Mouse (Mus musculus) neural tube, embryonic 11.5 days (tissue): ENCODE measurements at regions not wholly inside any gene's neighbourhood (a gene's known extent, or its start where the extent isn't known, plus 50 kb on each side); places are given as distances from the start of the nearest gene placed in this dataset.

Experiments used
- ATAC-seq: fragments of 200-750 bp; cut with Nextera tagmentation; 2 replicates; pipeline ENCODE4 v1.8.0; 2017; ENCODE audit warnings: moderate number of reproducible peaks, mild to moderate bottlenecking, moderate TSS enrichment, moderate library complexity; ENCODE audit not compliant: insufficient read depth, low FRiP score, low TSS enrichment
- DNase-seq: peaks from one replicate; pipeline ENCODE4 v3.0.0-alpha.2; 2015; ENCODE audit warnings: low spot score
- H3K27ac ChIP-seq: fragments of 300-500 bp; sonication (generic); 2 replicates; pipeline ENCODE4 v1.5.1; 2014; ENCODE audit warnings: low read depth, mild to moderate bottlenecking, low read length
- H3K27me3 ChIP-seq: fragments of 300-500 bp; sonication (generic); 2 replicates; pipeline ENCODE4 v1.6.1; 2014; ENCODE audit warnings: mild to moderate bottlenecking, low read length, mixed read lengths; ENCODE audit not compliant: control insufficient read depth, insufficient read depth
- H3K36me3 ChIP-seq: fragments of 300-500 bp; sonication (generic); 2 replicates; pipeline ENCODE4 v1.6.1; 2014; ENCODE audit warnings: mild to moderate bottlenecking, low read length, moderate library complexity, mixed read lengths; ENCODE audit not compliant: control insufficient read depth, insufficient read depth
- H3K4me1 ChIP-seq: fragments of 300-500 bp; sonication (generic); 2 replicates; pipeline ENCODE4 v1.6.1; 2014; ENCODE audit warnings: low read length, mixed read lengths; ENCODE audit not compliant: control insufficient read depth, insufficient read depth
- H3K4me2 ChIP-seq: fragments of 300-500 bp; sonication (generic); 2 replicates; pipeline ENCODE4 v1.6.1; 2014; ENCODE audit warnings: low read depth, mild to moderate bottlenecking, moderate library complexity
- H3K4me3 ChIP-seq: fragments of 300-500 bp; sonication (generic); 2 replicates; pipeline ENCODE4 v1.5.1; 2014; ENCODE audit warnings: low read depth, low read length
- H3K9ac ChIP-seq: fragments of 300-500 bp; sonication (generic); 2 replicates; pipeline ENCODE4 v1.6.1; 2014; ENCODE audit warnings: mild to moderate bottlenecking, low read length
- H3K9me3 ChIP-seq: fragments of 300-500 bp; sonication (generic); 2 replicates; pipeline ENCODE4 v1.6.1; 2016; ENCODE audit warnings: low read length; ENCODE audit not compliant: control insufficient read depth
- WGBS: fragments of 180-500 bp; shearing (Covaris S2); extraction: QIAGEN DNeasy Blood & Tissue Kit; methylation state at CpG from one replicate; pipeline ENCODE4 v1.1.7; 2014; 5-methylcytosine and 5-hydroxymethylcytosine counted together

DNA sequence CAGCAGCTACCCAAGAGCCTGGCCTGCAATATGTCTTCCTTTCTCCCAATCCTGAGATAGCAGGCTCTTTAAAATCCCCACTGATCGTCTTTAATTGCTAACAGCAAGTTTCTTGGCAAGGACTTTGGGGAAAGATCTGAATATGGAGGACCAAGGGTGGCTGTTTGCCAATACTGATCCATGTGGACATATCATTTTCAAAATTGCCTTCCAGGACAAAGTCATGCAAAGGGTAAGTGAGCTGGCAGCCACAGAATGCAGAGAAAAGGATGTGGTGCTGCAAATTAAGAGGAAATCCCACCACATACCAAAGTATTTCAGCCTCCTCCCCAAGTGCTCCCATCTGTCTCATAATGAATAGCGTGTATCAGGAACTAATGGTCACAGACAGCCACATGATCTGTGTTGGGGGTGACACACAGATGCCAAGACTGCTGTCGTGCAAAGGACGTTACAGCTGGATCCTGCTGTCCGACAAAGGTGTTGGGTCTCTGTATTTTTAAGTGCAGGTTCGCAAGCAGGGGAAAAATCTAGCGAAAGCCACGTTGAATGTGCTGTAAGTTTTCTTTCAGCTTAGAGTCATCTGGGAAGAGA lies 87.6 kb upstream of the 1700024P04Rik start:
- Histone ChIP-seq H3K27ac (no peak overlapping the region), H3K9ac (no peak overlapping the region), H3K4me2 (no peak overlapping the region), H3K27me3 (no peaks in the 10 kb centered on the region), H3K4me3 (no peak overlapping the region), H3K36me3 (no peaks in the 10 kb centered on the region), H3K9me3 (no peaks in the 10 kb centered on the region), H3K4me1 (peaks cover 2% of the 10 kb centered on the region; the same call in 1 of the 2 replicates)
- DNase-seq: no peak
- 82% methylated on average over 8 of the region's 8 CpGs for whole genome bisulfite sequencing
- ATAC-seq: no peak

DNA sequence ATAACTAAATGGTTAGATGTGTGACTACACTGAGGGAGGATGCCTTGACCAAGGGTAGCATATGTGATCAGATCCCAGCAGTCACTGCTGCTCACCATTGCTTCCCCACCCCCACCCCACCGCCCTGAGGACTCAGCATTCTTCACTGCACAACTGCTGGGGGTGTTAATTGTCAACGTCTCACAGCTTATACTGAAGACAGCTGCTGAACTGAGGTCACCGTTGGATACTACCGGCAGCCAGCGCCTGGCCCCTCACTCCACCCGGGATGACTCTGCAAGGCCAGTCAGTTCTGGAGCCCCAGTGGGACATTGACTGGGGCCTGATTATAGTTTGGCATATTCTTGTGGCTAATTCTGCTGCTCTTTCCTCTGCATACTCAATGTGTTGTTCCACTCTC lies 87.0 kb upstream of the 1700024P04Rik start:
- Histone ChIP-seq H3K9me3 (no peaks in the 10 kb centered on the region), H3K9ac (no peak overlapping the region), H3K36me3 (no peaks in the 10 kb centered on the region), H3K4me1 (peaks cover 2% of the 10 kb centered on the region; the same call in 1 of the 2 replicates), H3K4me3 (no peak overlapping the region), H3K4me2 (no peak overlapping the region), H3K27me3 (no peaks in the 10 kb centered on the region), H3K27ac (no peak overlapping the region)
- no peak for ATAC-seq
- WGBS: 44% methylated on average over 6 of the region's 6 CpGs
- no peak for DNase-seq

DNA sequence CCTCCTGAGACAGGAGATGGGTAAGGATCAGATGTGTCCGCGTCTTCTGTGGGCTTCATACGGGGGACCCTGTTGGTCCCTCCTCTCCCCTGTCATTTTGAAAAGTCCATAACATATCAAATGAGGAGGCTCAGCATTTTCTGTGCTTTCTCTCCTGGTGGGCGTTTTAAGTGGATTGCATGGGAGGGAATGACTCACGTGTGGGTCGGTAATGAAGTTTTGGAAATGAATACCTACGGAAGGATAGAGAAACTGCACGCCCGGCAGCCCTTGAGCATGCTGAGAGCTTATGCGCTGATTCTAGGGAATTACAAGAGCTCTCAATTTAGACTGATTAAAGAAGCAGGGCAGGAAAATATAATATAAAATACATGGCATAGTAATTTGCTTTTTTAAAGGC lies 85.4 kb upstream of the 1700024P04Rik start:
- ATAC-seq (no peak), DNase-seq (no peak)
- no peak overlapping the region for H3K4me3 ChIP-seq
- H3K27ac ChIP-seq: no peak overlapping the region
- no peaks in the 10 kb centered on the region for H3K36me3 ChIP-seq
- H3K4me2 ChIP-seq: no peak overlapping the region
- H3K9me3 ChIP-seq: no peaks in the 10 kb centered on the region
- H3K27me3 ChIP-seq: no peaks in the 10 kb centered on the region
- WGBS: 94% methylated on average over 10 of the region's 10 CpGs
- peaks cover 2% of the 10 kb centered on the region; the same call in 1 of the 2 replicates for H3K4me1 ChIP-seq
- H3K9ac ChIP-seq: no peak overlapping the region

DNA sequence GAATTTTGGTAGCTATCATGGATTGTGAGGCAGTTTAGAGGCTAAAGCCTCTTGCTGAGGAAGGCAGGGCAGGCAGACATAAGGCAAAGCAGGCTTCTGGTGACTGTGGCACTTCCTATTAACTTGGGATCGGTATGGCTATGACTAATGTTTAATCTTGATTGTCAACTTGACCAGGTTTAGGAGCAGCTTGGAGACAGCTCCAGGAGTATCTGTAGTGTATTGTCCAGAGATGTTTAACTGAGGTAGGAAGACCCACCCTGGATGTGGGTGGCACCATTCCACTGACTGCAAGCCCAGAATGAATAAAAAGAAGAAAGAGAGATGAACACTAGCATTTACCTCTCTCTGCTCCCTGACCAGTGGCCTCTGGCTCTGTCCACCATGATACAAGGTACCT lies 83.1 kb upstream of the 1700024P04Rik start:
- Histone ChIP-seq H3K4me3 (no peak overlapping the region), H3K36me3 (no peaks in the 10 kb centered on the region), H3K9ac (no peak overlapping the region), H3K4me1 (peaks cover 2% of the 10 kb centered on the region; the same call in 1 of the 2 replicates), H3K9me3 (no peaks in the 10 kb centered on the region), H3K4me2 (no peak overlapping the region), H3K27me3 (no peaks in the 10 kb centered on the region), H3K27ac (no peak overlapping the region)
- ATAC-seq (no peak), DNase-seq (no peak)
- WGBS: 73% methylated on average over 1 of the region's 1 CpGs

DNA sequence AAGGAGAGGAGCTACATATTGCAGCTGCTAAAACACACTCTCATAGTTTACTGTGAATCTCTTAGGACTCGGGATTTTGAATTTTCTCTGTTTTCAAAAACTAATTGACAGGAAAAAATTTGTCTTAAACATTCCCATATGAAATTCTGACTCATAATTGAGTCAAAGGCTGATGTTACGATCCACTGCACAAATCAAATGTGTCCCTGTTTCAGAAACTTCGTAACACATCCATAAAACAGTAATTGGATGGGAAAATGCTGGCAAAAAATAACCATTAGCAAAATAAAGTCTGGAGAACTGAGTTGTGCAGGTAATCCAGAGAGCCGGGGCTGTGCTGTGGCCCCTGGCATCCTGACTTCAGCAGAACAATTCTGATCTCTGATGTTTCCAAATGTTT lies 79.1 kb upstream of the 1700024P04Rik start:
- DNase-seq (no peak), ATAC-seq (no peak)
- no peaks in the 10 kb centered on the region for H3K9me3 ChIP-seq
- no peaks in the 10 kb centered on the region for H3K27me3 ChIP-seq
- H3K4me2 ChIP-seq: no peak overlapping the region
- H3K4me1 ChIP-seq: no peaks in the 10 kb centered on the region
- H3K36me3 ChIP-seq: no peaks in the 10 kb centered on the region
- H3K4me3 ChIP-seq: no peak overlapping the region
- no peak overlapping the region for H3K27ac ChIP-seq
- no peak overlapping the region for H3K9ac ChIP-seq
- 83% methylated on average over 4 of the region's 4 CpGs for WGBS

DNA sequence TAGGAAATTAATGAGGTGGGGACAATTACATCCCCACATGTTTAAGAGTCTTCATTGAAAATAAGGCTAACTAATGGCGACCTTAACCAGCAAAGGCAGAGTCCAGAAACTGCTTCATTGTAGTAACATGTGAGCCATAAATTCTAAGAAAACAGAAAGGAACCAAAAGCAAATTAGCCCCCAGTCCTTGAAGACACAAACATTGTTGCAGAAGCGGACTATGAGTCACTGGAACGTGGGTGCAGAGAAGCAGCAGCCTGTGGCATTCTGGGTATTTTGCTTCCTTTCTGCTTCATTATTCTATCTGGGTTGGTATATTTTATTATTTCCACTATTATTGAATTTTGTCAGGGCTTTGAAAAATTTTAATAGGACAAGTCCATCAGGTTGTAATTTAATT lies 78.6 kb upstream of the 1700024P04Rik start:
- H3K4me3 ChIP-seq: no peak overlapping the region
- no peaks in the 10 kb centered on the region for H3K4me1 ChIP-seq
- H3K36me3 ChIP-seq: no peaks in the 10 kb centered on the region
- ATAC-seq: no peak
- WGBS: 69% methylated on average over 3 of the region's 3 CpGs
- no peak overlapping the region for H3K9ac ChIP-seq
- no peaks in the 10 kb centered on the region for H3K9me3 ChIP-seq
- no peak for DNase-seq
- no peak overlapping the region for H3K4me2 ChIP-seq
- H3K27ac ChIP-seq: no peak overlapping the region
- H3K27me3 ChIP-seq: no peaks in the 10 kb centered on the region

DNA sequence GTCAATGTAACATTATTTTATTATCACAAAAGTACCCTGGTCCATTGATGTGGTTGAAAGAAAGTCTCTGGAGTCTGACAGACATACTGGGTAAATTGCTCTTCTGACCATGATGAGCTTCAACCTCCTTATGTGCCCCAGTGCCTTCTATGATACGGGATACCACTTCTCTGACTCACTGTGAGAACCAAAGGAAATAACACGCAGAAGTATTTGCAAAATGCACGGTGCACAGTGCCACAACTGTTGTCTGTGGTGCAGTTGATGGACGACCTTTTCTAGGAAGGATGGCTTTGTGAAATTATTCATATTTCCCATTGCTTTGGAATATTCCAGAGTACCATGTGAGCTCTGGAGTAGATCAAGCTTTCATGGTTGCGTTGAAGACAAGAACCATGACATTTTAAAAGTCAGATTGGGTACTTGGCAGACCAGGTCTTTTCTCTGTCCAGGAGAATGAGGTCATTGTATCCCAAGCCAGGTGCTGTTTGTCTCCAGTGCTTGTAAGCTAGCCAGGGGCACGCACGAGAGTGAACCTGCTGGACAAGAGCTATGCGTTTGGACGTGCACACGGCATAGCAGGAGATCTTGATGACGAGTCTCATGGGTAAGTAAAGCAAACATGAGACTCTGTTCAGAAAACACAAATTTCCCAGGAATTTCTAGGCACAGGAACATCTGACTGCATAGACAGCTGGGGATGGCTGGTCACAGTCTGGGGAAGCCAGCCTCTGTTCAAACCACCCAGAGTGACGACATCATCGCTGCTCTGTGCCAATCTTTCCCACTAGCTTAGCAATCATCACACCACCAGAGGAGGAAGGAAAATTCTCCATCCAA lies 74.0 kb upstream of the 1700024P04Rik start:
- ATAC-seq: no peak
- H3K9me3 ChIP-seq: no peaks in the 10 kb centered on the region

DNA sequence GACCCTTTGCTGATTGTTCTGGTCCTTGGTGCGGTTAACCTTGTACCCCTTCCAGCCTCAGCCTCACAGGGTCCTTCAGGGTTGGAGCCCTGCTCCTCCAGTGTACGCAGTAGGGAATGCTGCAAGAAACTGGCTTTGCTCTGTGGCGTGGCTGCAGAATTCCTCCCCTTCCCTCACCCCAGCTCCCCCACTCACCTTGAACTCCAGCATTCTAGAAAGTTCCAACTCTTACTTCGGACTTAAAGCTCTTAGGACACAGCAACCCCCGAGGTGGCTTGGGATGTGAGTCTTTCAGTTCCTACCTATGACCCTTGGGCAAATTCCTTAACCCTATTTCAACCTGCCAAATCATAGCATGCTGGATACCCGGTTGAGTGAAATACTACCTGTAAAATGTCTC lies 73.3 kb upstream of the 1700024P04Rik start:
- 84% methylated on average over 6 of the region's 6 CpGs for WGBS
- no peak overlapping the region for H3K4me3 ChIP-seq

More for the DNA sequence above, 74.0 kb upstream of the 1700024P04Rik start:
- 84% methylated on average over 13 of the region's 13 CpGs for WGBS
- DNase-seq: no peak
- no peaks in the 10 kb centered on the region for H3K27me3 ChIP-seq
- H3K36me3 ChIP-seq: no peaks in the 10 kb centered on the region
- no peak overlapping the region for H3K4me2 ChIP-seq
- H3K4me1 ChIP-seq: peaks cover 4% of the 10 kb centered on the region; the same call in 1 of the 2 replicates
- H3K9ac ChIP-seq: no peak overlapping the region
- no peak overlapping the region for H3K27ac ChIP-seq
- no peak overlapping the region for H3K4me3 ChIP-seq

DNA sequence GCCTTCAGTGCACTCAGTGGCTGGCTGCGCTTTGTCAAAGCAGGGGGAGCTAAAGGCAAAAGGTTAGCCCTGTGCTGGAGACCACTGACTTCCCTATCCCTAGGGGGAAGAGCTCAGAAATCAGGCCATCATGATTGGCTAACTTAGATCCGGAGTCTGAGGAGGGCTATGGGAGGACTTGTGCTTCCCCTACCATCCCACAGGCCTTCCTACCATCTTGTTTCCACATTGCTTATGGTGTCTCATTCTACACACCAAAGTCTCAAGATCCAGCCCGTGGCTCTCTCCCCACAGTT lies 72.9 kb upstream of the 1700024P04Rik start:
- 71% methylated on average over 3 of the region's 3 CpGs for WGBS
- H3K4me3 ChIP-seq: no peak overlapping the region

More for the DNA sequence above, 73.3 kb upstream of the 1700024P04Rik start:
- Histone ChIP-seq H3K4me1 (peaks cover 4% of the 10 kb centered on the region; the same call in 1 of the 2 replicates), H3K4me2 (no peak overlapping the region), H3K27me3 (no peaks in the 10 kb centered on the region), H3K9ac (no peak overlapping the region), H3K36me3 (no peaks in the 10 kb centered on the region), H3K9me3 (no peaks in the 10 kb centered on the region), H3K27ac (no peak overlapping the region)
- no peak for DNase-seq
- no peak for ATAC-seq

More for the DNA sequence above, 72.9 kb upstream of the 1700024P04Rik start:
- Histone ChIP-seq H3K36me3 (no peaks in the 10 kb centered on the region), H3K9me3 (no peaks in the 10 kb centered on the region), H3K9ac (no peak overlapping the region), H3K4me2 (no peak overlapping the region), H3K4me1 (peaks cover 4% of the 10 kb centered on the region; the same call in 1 of the 2 replicates), H3K27me3 (no peaks in the 10 kb centered on the region), H3K27ac (no peak overlapping the region)
- DNase-seq (no peak), ATAC-seq (no peak)
